ENCODE assay signal across 11 mouse cellular contexts in genomic region chr4:124607166-124607565, GRCm38 (mm10). TPM values are rescaled to one million over a fixed set of nuclear protein-coding genes. Genes with fewer than 3 reads are reported as not detected.
DNase-seq lines count a peak whose midpoint lies in the region; ATAC-seq lines count a peak whose summit lies in the region.
"Had no signal": no experiment of that assay in that cellular context is flagged by ENCODE, and none has a peak within 500 bp of the region (broad histone marks: within the 10 kb centered on the region; RNA-seq: fewer than 3 reads in every experiment).

No protein-coding gene starts in this region.

- H3K27me3 ChIP-seq in midbrain, embryonic 10.5 days (ENCODE audit: low read depth, poor library complexity, severe bottlenecking), result peaks cover 28% of the 10 kb centered on the region
- H3K27me3 ChIP-seq in midbrain, embryonic 11.5 days (ENCODE audit: control insufficient read depth, insufficient read depth, low read length), result no peaks in the 10 kb centered on the region; the same call in 1 of the 2 replicates
- H3K27me3 ChIP-seq in hindbrain, embryonic 14.5 days (ENCODE audit: control insufficient read depth, insufficient read depth, low read length), result 0 out of 2 replicates have a peak, but pooled peaks cover 3% of the 10 kb centered on the region

- H3K4me3 ChIP-seq in midbrain, embryonic 10.5 days, result no peak overlapping the region
- H3K4me3 ChIP-seq in midbrain, embryonic 11.5 days (ENCODE audit: low read depth, low read length), result no peak overlapping the region
- H3K4me3 ChIP-seq in hindbrain, embryonic 14.5 days (replicated peaks; ENCODE audit: low read length), result no peak overlapping the region
- H3K4me3 ChIP-seq: megakaryocyte, embryonic 14.5 days had no signal

- no peak overlapping the region for H3K9ac ChIP-seq in midbrain, embryonic 11.5 days (ENCODE audit: low read length)
- no peak overlapping the region for H3K9ac ChIP-seq in hindbrain, embryonic 14.5 days

- H3K27ac ChIP-seq in midbrain, embryonic 10.5 days (replicated peaks), result peak overlapping the region; percentile 33; the same call in 1 of the 2 replicates
- no peak overlapping the region for H3K27ac ChIP-seq in midbrain, embryonic 11.5 days (ENCODE audit: low read depth, low read length)
- no peak overlapping the region for H3K27ac ChIP-seq in hindbrain, embryonic 14.5 days

- ATAC-seq in cerebellum, adult (ENCODE audit: insufficient number of reproducible peaks, low FRiP score, low TSS enrichment), result 0 out of 2 replicates have a peak, but pooled peaks have one; percentile 36
- no peak for ATAC-seq in midbrain, embryonic 11.5 days (ENCODE audit: low FRiP score)
- no peak for ATAC-seq in hindbrain, embryonic 14.5 days (ENCODE audit: low FRiP score)

- no peaks in the 10 kb centered on the region for H3K9me3 ChIP-seq in midbrain, embryonic 10.5 days (replicated peaks)
- H3K9me3 ChIP-seq in midbrain, embryonic 11.5 days (ENCODE audit: control insufficient read depth, low read length), result no peaks in the 10 kb centered on the region
- no peaks in the 10 kb centered on the region for H3K9me3 ChIP-seq in hindbrain, embryonic 14.5 days (ENCODE audit: control insufficient read depth, low read length)
- H3K9me3 ChIP-seq: megakaryocyte, embryonic 14.5 days had no signal

- peaks cover 16% of the 10 kb centered on the region for H3K4me1 ChIP-seq in midbrain, embryonic 10.5 days
- no peaks in the 10 kb centered on the region for H3K4me1 ChIP-seq in midbrain, embryonic 11.5 days (ENCODE audit: control insufficient read depth, insufficient read depth, low read length)
- H3K4me1 ChIP-seq in hindbrain, embryonic 14.5 days (replicated peaks; ENCODE audit: control insufficient read depth, insufficient read depth, low read length), result no peaks in the 10 kb centered on the region
- H3K4me1 ChIP-seq: megakaryocyte, embryonic 14.5 days had no signal

- WGBS in midbrain, embryonic 10.5 days, result 73% methylated on average over 8 of the region's 8 CpGs
- WGBS in midbrain, embryonic 11.5 days, result 68% methylated on average over 8 of the region's 8 CpGs
- WGBS in hindbrain, embryonic 14.5 days, result 63% methylated on average over 8 of the region's 8 CpGs

- H3K4me2 ChIP-seq in midbrain, embryonic 11.5 days, result no peak overlapping the region
- H3K4me2 ChIP-seq in hindbrain, embryonic 14.5 days (replicated peaks), result no peak overlapping the region

- no peaks in the 10 kb centered on the region for H3K36me3 ChIP-seq in midbrain, embryonic 10.5 days
- H3K36me3 ChIP-seq in midbrain, embryonic 11.5 days (ENCODE audit: control insufficient read depth, insufficient read depth, low read length), result no peaks in the 10 kb centered on the region
- no peaks in the 10 kb centered on the region for H3K36me3 ChIP-seq in hindbrain, embryonic 14.5 days (replicated peaks; ENCODE audit: control insufficient read depth, insufficient read depth)

- DNase-seq in cerebellum, adult 8-10 months, result no peak
- DNase-seq in midbrain, embryonic 10.5 days (ENCODE audit: low spot score), result no peak
- no peak for DNase-seq in midbrain, embryonic 11.5 days (ENCODE audit: low spot score, missing footprints)
- peak; percentile 32 to 44 for DNase-seq in frontal cortex, postnatal 10 days (ENCODE audit: low spot score in 2 of 2)
- peak; percentile 67 for DNase-seq in right cerebral cortex, postnatal 4 days
- no peak for DNase-seq in heart, adult 9 months (ENCODE audit: low spot score in 2 of 2)
- no peak for DNase-seq in hindbrain, embryonic 14.5 days (ENCODE audit: low spot score)
- DNase-seq: kidney, adult 11 months had no signal

RNA-seq across cellular contexts. Expression of gene 3100002H09Rik, which starts 3.4 kb away (rescaled TPM):
- 0.73 and 1.9 TPM in 2 replicates for polyA plus RNA-seq in midbrain, embryonic 10.5 days (2016; fragmentation: Nextera tagmentation; extraction: Ambion mirVana)
- 0.16 TPM in 1 of 2 replicates, not detected in the other for polyA plus RNA-seq in midbrain, embryonic 11.5 days (2014; fragmentation: Nextera tagmentation; extraction: Ambion mirVana)
- not detected in 2 replicates for polyA plus RNA-seq in hindbrain, embryonic 14.5 days (2014; fragmentation: Nextera tagmentation; extraction: Ambion mirVana)
- polyA plus RNA-seq: limb, embryonic 11.5 days had no signal

RNA-seq across cellular contexts. Expression of gene Pou3f1, which starts 49.4 kb away (rescaled TPM):
- polyA plus RNA-seq in midbrain, embryonic 10.5 days (2016; fragmentation: Nextera tagmentation; extraction: Ambion mirVana), result 13.8 and 18.2 TPM in 2 replicates
- polyA plus RNA-seq in midbrain, embryonic 11.5 days (2014; fragmentation: Nextera tagmentation; extraction: Ambion mirVana), result 19.2 and 20.5 TPM in 2 replicates
- 9.6 and 11.2 TPM in 2 replicates for polyA plus RNA-seq in hindbrain, embryonic 14.5 days (2014; fragmentation: Nextera tagmentation; extraction: Ambion mirVana)

Comparison
In these comparisons a context has a peak if more than half of its experiments do, and no peak if none do; other contexts are left out.
1. DNase-seq: peak in frontal cortex, postnatal 10 days (2 of 2) and right cerebral cortex, postnatal 4 days (single experiment); none in cerebellum, adult 8-10 months (single experiment), midbrain, embryonic 10.5 days (single experiment), midbrain, embryonic 11.5 days (single experiment), heart, adult 9 months (0 of 2) and hindbrain, embryonic 14.5 days (single experiment).